Mouse (Mus musculus) gastrocnemius, adult 18-20 months (tissue): Measurements from ENCODE around the gene Slc39a11. TPM values are rescaled to one million over a fixed set of nuclear protein-coding genes. Genes with fewer than 3 reads are reported as not detected.
A peak's percentile ranks its signal among the peaks of the same experiment; 100 is the strongest.

ENCODE experiments used
- DNase-seq: peaks from one replicate; pipeline ENCODE4 v3.0.0; 2021; ENCODE audit warnings: low spot score
- total RNA-seq, 2 experiments: library from RNA; stranded (reverse); gene quantifications; 2 replicates each; pipeline ENCODE4 v1.2.3; 2021

Slc39a11 gene
- total RNA-seq, 2 experiments from 2014 or later: 1.5 to 2.4 TPM

DNA sequence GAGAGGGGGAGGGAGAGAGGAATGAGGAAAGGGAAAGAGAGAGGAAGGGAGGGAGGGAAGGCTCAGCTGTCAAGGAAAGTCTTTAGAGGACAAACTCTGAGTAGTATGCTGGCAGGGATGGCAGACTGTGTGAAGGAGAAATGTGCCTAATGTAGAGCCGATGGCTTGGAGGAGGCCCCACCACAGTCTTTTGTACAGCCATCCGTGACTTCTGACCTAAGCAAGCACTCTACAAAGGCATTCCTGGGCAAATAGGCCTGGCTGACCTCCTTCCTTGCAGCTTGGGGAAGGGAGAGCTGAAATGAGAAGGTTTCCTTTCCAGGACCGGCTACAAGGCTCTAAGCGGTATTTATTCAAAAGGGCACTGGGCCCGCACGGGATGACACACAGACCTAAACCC lies 395.2 kb downstream of the Slc39a11 start:
- DNase-seq: no peak

- DNase-seq: no peak
Observed at GRCm38 (mm10) chr11:113253169-113253568, 396.7 kb downstream of the Slc39a11 start.

DNA sequence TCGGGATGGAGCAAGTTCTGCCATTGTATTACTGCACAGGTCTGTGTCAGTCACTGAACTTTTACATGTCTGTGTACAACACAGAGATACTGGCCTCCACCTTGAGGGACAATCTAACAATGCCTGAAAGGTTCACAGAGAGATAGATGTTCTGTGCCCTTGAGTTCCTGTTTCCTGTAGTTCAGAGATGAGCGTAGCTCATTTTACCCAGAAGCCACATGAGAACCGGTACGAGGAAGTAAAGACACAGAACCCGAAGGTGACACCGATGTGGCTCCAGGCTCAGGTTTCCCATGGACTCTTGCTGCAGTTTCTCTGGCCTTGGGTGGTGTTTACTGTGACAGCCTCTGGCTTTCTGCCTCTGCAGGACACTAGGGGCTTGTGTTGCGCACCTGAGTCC lies 398.7 kb downstream of the Slc39a11 start:
- DNase-seq: no peak

GRCm38 (mm10) chr11:113246475-113246874 lies 403.4 kb downstream of the Slc39a11 start:
- DNase-seq: no peak

DNA sequence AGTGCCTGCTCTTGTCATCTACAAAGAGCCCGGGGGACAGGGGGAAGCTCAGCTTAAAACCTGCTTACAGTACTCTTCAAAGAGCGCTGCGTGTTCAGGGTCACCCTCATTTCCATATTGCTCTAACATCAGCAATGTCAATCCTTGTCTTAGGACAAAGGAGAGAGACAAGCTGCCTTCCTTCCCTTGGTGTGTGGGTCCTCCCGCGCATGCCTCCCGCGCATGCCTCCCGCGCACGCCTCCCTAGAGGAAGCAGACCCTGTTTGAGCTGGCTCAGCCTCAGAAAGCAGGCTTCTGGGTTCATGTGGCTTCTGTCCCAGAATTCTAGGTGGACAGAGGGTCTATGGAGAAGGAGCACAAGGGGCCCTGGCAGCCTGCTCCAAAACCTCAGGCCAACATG lies 404.2 kb downstream of the Slc39a11 start:
- no peak for DNase-seq

DNA sequence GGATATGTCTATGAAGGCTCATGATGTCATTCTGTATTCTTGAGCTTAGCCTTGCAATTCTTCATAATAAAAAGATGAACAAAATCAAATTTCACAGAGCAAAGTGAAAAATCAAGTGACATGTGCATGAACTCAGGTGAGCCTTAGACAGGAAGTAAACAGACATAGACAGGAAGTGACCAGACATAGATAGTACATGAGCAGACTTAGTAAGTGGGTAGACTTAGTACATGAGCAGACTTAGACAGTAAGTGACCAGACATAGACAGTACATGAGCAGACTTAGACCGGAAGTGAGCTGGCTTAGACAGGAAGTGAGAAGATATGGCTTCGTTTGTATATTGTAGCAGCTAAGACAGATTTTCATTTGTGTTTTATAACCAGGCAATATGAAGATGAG lies 415.4 kb downstream of the Slc39a11 start:
- DNase-seq: no peak

- no peak for DNase-seq
Observed at GRCm38 (mm10) chr11:113232049-113232448, 417.8 kb downstream of the Slc39a11 start.

DNA sequence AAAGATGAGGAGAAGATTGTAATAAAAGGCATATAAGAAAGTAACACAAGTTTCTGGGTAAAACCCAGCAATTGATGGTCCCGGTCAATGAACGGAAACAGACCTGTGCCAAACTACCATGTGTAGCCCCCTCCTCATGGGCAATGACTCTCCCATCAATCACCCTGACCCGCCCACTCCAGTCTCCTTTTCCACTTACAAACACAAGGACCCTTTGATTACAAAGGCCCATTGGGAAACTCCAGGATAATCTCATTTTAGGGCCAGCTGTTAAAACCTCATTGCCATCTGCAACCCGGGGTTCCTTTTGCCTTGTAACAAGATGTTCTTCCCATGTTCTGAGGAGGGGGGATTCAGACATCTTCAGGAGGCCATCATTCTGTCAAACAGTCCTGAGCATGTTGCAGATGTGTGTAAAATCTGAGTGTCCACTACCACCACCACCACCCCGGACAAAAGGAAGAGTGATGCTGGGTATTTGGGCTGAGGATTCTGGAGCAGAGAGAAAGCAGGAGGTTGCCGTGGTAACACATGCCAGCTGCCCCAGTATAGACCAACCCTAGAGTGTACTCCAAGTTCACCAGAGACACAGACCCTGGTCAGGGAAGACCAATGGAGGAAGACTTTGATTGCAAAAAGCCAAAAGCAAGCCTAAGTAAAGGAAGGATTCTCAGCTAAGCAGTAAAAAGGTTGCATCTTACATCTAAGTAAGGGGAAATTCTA lies 419.3 kb downstream of the Slc39a11 start:
- DNase-seq: no peak

DNA sequence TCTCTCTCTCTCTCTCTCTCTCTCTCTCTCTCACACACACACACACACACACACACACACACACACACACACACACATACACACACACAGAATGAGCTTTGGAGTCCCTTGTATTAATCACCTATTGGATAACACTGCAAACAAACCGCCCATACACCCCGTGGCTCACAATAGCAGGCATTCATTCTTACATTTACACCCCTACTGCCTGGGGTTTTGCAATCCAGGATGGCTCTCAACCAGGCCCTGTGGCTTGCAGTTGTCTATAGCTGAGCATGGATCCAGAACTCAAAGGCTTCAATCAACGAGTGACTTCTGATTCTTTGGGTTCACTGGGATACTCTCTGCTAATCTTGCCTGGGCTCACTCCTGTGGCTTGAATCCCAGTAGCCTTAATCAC lies 424.1 kb downstream of the Slc39a11 start:
- no peak for DNase-seq

DNA sequence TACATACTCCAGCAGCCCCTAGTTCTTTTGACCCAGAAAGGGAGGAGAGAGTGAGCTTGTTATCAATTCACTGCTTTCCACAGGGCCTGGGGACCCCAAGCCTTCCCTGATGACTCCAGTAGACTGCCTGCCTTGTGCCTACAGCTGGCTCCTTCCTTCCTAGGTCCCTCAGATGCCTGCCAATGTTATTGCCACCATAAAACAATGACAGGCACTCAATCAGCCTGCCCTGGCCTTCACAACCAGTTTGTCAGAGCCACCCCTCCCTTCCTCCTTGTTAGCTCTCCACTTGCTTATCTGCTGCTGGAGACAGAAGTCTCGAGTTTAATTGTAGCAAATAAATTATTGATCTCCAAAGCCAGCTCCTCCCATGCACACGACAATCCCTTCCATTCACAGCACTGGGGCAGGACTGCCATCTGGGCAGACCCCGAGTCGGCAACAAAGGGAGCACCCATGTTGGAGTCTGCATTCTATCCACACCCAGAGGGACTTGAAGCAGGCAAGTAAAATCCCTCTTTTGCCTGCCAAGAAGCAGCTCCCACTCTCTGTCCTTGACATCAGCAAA lies 426.0 kb downstream of the Slc39a11 start:
- no peak for DNase-seq

DNA sequence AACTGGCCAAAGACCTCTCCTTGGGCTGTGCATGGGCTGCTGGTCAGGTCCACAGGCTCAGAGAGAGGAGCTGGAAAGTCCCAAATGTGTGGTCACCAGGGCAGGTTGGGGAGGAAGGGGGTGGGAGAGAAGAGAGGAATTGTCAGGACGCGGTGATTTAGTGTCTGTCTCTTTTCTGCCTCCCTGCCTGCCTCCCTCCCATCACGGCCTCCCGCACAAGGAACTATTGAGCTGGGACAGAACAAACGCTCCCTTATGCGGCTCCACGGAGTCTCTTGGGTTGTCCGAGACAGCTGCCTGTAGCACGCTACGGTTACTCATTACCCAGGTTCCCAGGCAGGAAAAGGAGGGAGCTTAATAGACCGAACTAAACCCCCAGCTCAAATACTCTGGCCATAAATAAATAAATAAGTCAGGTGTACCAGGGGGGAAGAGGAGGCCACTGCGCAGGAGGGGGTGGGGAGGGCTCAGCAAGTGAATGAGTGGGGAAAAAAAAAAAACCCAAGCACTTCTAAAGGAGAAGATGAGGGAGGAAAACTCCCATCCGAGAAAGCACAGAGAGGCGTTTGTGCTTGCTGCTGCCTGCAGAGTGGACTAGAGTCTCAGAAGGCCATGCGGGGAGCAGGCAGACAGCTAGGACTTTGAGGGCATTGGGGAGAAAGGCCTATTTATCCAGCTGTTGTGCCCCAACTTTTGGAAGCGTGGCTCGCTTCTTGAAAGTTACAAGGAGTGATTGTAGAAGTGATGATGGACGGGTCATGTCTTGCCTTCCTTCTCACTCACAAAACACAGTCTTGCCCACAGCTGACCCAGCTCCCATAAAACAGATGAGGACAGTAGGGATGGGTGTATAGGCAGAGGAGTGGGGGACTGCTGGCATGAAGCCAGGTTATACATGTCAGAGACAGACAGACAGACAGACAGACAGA lies 428.3 kb downstream of the Slc39a11 start:
- no peak for DNase-seq

- no peak for DNase-seq
Observed at GRCm38 (mm10) chr11:113220649-113221048, 429.2 kb downstream of the Slc39a11 start.

GRCm38 (mm10) chr11:113214741-113215140 lies 435.1 kb downstream of the Slc39a11 start:
- no peak for DNase-seq

GRCm38 (mm10) chr11:113212390-113213025 lies 437.4 kb downstream of the Slc39a11 start:
- no peak for DNase-seq

DNA sequence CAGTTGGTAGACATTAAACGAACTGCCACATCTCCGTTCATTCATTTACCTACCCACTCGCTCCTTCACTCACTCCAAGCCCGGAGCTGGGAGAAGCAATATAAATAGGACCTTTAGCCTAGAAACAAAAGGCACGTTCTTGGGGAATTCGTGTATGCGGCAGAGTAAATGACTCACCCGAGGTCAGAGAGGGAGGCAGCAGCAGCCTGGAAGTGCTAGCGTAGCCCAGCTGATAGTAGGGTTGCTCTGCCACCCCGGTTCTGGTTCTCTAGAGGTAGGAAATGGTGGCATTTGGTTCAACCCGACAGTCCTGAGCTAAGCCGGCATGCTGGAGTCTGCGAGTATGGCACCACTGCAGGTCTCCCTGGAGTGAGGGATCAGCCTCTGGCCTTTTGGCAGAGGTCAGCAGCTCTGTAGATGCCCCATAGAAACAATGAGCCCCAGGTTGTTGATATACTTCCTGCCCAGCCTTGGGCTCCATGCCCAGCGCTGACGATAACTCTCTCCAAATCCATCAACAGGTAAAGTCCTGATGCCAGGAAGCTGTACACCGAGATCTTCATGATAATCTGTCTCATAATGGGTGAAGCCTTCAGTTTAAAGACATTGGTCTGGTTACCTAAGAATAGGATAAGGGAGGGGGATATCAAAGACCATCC lies 440.5 kb downstream of the Slc39a11 start:
- no peak for DNase-seq

DNA sequence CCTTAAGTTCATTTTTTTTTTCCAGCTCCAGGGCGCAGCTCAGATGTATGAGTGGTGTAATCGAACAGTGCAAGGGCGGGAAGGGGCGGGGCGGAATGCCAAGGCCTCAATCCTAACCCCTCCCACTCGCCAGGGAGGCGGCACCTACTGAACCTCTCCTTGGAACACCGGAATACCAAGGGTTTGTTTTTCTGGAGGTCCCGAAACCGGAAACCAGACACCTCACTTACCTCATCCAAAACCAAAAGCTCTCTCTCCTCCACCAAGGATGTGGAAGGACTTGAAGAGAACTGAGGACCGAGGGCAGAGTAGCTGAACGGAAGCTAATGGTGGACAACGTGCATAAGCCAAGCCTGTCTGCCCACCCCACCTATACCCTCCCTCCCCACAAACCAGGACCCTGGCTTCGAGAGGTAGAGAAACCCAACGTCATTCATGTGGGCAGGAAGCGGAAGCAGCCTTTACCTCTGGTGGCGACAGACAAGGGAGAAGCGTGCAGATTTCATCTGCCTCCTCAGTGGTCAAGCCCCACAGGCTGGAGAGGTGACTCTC lies 441.3 kb downstream of the Slc39a11 start:
- DNase-seq: no peak

GRCm38 (mm10) chr11:113207966-113208365 lies 441.9 kb downstream of the Slc39a11 start:
- no peak for DNase-seq

- no peak for DNase-seq
Observed at GRCm38 (mm10) chr11:113206099-113206498, 443.8 kb downstream of the Slc39a11 start.

- DNase-seq: no peak
Observed at GRCm38 (mm10) chr11:113203008-113203407, 446.9 kb downstream of the Slc39a11 start.

- peak; percentile 81 for DNase-seq
Observed at GRCm38 (mm10) chr11:113201470-113201997, 448.3 kb downstream of the Slc39a11 start.

- no peak for DNase-seq
Observed at GRCm38 (mm10) chr11:113200901-113201300, 449.0 kb downstream of the Slc39a11 start.
